Mouse (Mus musculus) stomach, embryonic 14.5 days (tissue): Measurements from ENCODE around the gene Ermp1. TPM values are rescaled to one million over a fixed set of nuclear protein-coding genes. Genes with fewer than 3 reads are reported as not detected.

Experiments
- ATAC-seq: fragments of 200-750 bp; cut with Nextera tagmentation; 2 replicates; pipeline ENCODE4 v1.8.0; 2017; ENCODE audit warnings: low read depth, moderate TSS enrichment; ENCODE audit not compliant: insufficient number of reproducible peaks, insufficient read depth, low FRiP score
- H3K27ac ChIP-seq: fragments of 300-500 bp; sonication (generic); 2 replicates; pipeline ENCODE4 v1.5.1; 2014; ENCODE audit warnings: mild to moderate bottlenecking, low read length, moderate library complexity, mixed read lengths
- H3K27me3 ChIP-seq: fragments of 300-500 bp; sonication (generic); 2 replicates; pipeline ENCODE4 v1.6.1; 2014; ENCODE audit warnings: low read length, control low read depth, mixed read lengths; ENCODE audit not compliant: control insufficient read depth, insufficient read depth
- H3K36me3 ChIP-seq: fragments of 300-500 bp; sonication (generic); 2 replicates; pipeline ENCODE4 v1.6.1; 2014; ENCODE audit warnings: mild to moderate bottlenecking, control low read depth, low read length, moderate library complexity, mixed read lengths; ENCODE audit not compliant: control insufficient read depth, insufficient read depth
- H3K4me1 ChIP-seq: fragments of 300-500 bp; sonication (generic); 2 replicates; pipeline ENCODE4 v1.6.1; 2014; ENCODE audit warnings: low read length, control low read depth, mixed read lengths; ENCODE audit not compliant: control insufficient read depth, insufficient read depth
- H3K4me2 ChIP-seq: fragments of 300-500 bp; sonication (generic); replicated peaks from 2 replicates; pipeline ENCODE4 v1.6.1; 2014; ENCODE audit warnings: low read depth, low read length, control low read depth
- H3K4me3 ChIP-seq: fragments of 300-500 bp; sonication (generic); 2 replicates; pipeline ENCODE4 v1.5.1; 2014; ENCODE audit warnings: low read depth, low read length, control low read depth
- H3K9ac ChIP-seq: fragments of 300-500 bp; sonication (generic); replicated peaks from 2 replicates; pipeline ENCODE4 v1.6.1; 2014; ENCODE audit warnings: low read depth, mild to moderate bottlenecking, control low read depth, low read length, moderate library complexity, mixed read lengths
- H3K9me3 ChIP-seq: fragments of 300-500 bp; sonication (generic); 2 replicates; pipeline ENCODE4 v1.6.1; 2016; ENCODE audit warnings: low read depth, low read length, control low read depth; ENCODE audit not compliant: control insufficient read depth
- WGBS: fragments of 180-500 bp; shearing (Covaris S2); extraction: QIAGEN DNeasy Blood & Tissue Kit; methylation state at CpG from one replicate; pipeline ENCODE4 v1.1.7; 2014; 5-methylcytosine and 5-hydroxymethylcytosine counted together
- polyA plus RNA-seq: library from polyadenylated mRNA; unstranded; fragments of >200 nt; fragmentation: Nextera tagmentation; extraction: Ambion mirVana; gene quantifications from 2 replicates; pipeline ENCODE4 v1.2.1, GENCODE M21; 2014

The Ermp1 gene
- polyA plus RNA-seq, 1 experiment from 2014 or later: 11.6 TPM

GRCm38 (mm10) chr19:29643194-29643922 lies 4.9 kb downstream of the Ermp1 start:
- no peaks in the 10 kb centered on the region for H3K9me3 ChIP-seq
- H3K9ac ChIP-seq: no peak overlapping the region
- WGBS: 84% methylated on average over 11 of the region's 11 CpGs
- H3K36me3 ChIP-seq: no peaks in the 10 kb centered on the region
- H3K4me3 ChIP-seq: no peak overlapping the region
- H3K27me3 ChIP-seq: no peaks in the 10 kb centered on the region
- H3K4me2 ChIP-seq: no peak overlapping the region
- H3K27ac ChIP-seq: no peak overlapping the region
- H3K4me1 ChIP-seq: 0 out of 2 replicates have a peak, but pooled peaks cover 3% of the 10 kb centered on the region
- no peak for ATAC-seq

GRCm38 (mm10) chr19:29642211-29642610 lies 6.0 kb downstream of the Ermp1 start:
- no peak overlapping the region for H3K4me2 ChIP-seq
- H3K4me3 ChIP-seq: no peak overlapping the region
- H3K9me3 ChIP-seq: no peaks in the 10 kb centered on the region
- no peak overlapping the region for H3K27ac ChIP-seq
- no peak for ATAC-seq
- no peaks in the 10 kb centered on the region for H3K27me3 ChIP-seq
- H3K4me1 ChIP-seq: 0 out of 2 replicates have a peak, but pooled peaks cover 3% of the 10 kb centered on the region
- WGBS: 52% methylated on average over 6 of the region's 6 CpGs
- no peaks in the 10 kb centered on the region for H3K36me3 ChIP-seq
- no peak overlapping the region for H3K9ac ChIP-seq

GRCm38 (mm10) chr19:29641510-29641909 lies 6.7 kb downstream of the Ermp1 start:
- H3K27ac ChIP-seq: no peak overlapping the region
- no peak for ATAC-seq
- WGBS: 73% methylated on average over 5 of the region's 5 CpGs

GRCm38 (mm10) chr19:29641055-29641454 lies 7.2 kb downstream of the Ermp1 start:
- 0 out of 2 replicates have a peak, but pooled peaks cover 3% of the 10 kb centered on the region for H3K4me1 ChIP-seq
- no peak overlapping the region for H3K4me3 ChIP-seq
- H3K9ac ChIP-seq: no peak overlapping the region
- no peak overlapping the region for H3K27ac ChIP-seq
- H3K27me3 ChIP-seq: no peaks in the 10 kb centered on the region
- no peaks in the 10 kb centered on the region for H3K9me3 ChIP-seq
- 35% methylated on average over 8 of the region's 9 CpGs for WGBS
- ATAC-seq: 0 out of 2 replicates have a peak, but pooled peaks have one; percentile 63
- H3K4me2 ChIP-seq: no peak overlapping the region; the same call in 1 of the 2 replicates
- no peaks in the 10 kb centered on the region for H3K36me3 ChIP-seq

More at GRCm38 (mm10) chr19:29641510-29641909, 6.7 kb downstream of the Ermp1 start:
- H3K36me3 ChIP-seq: no peaks in the 10 kb centered on the region
- H3K4me3 ChIP-seq: no peak overlapping the region
- H3K9ac ChIP-seq: no peak overlapping the region
- no peaks in the 10 kb centered on the region for H3K27me3 ChIP-seq
- H3K4me2 ChIP-seq: no peak overlapping the region; the same call in 1 of the 2 replicates
- 0 out of 2 replicates have a peak, but pooled peaks cover 3% of the 10 kb centered on the region for H3K4me1 ChIP-seq
- no peaks in the 10 kb centered on the region for H3K9me3 ChIP-seq

- ATAC-seq: no peak
- H3K27me3 ChIP-seq: no peaks in the 10 kb centered on the region
- no peak overlapping the region for H3K9ac ChIP-seq
- no peak overlapping the region for H3K27ac ChIP-seq
- no peaks in the 10 kb centered on the region for H3K9me3 ChIP-seq
- peaks cover 15% of the 10 kb centered on the region; the same call in 1 of the 2 replicates for H3K36me3 ChIP-seq
- no peak overlapping the region for H3K4me3 ChIP-seq
- no peak overlapping the region for H3K4me2 ChIP-seq
- no peaks in the 10 kb centered on the region for H3K4me1 ChIP-seq
- 90% methylated on average over 2 of the region's 2 CpGs for WGBS
These were observed 36.1 kb downstream of the Ermp1 start for GRCm38 (mm10) chr19:29612102-29612501.

- no peak for ATAC-seq
- H3K4me2 ChIP-seq: no peak overlapping the region
- H3K9ac ChIP-seq: no peak overlapping the region
These were observed 37.3 kb downstream of the Ermp1 start for GRCm38 (mm10) chr19:29610907-29611306.

GRCm38 (mm10) chr19:29608212-29608611 lies 40.0 kb downstream of the Ermp1 start:
- no peaks in the 10 kb centered on the region for H3K9me3 ChIP-seq
- no peaks in the 10 kb centered on the region for H3K27me3 ChIP-seq
- H3K4me1 ChIP-seq: no peaks in the 10 kb centered on the region
- WGBS: 81% methylated on average over 4 of the region's 4 CpGs
- H3K36me3 ChIP-seq: peaks cover 19% of the 10 kb centered on the region
- H3K9ac ChIP-seq: no peak overlapping the region
- no peak overlapping the region for H3K27ac ChIP-seq
- ATAC-seq: no peak
- H3K4me3 ChIP-seq: no peak overlapping the region
- no peak overlapping the region for H3K4me2 ChIP-seq

More at GRCm38 (mm10) chr19:29610907-29611306, 37.3 kb downstream of the Ermp1 start:
- Histone ChIP-seq H3K36me3 (peaks cover 15% of the 10 kb centered on the region; the same call in 1 of the 2 replicates), H3K4me3 (no peak overlapping the region), H3K27ac (no peak overlapping the region), H3K9me3 (no peaks in the 10 kb centered on the region), H3K4me1 (no peaks in the 10 kb centered on the region), H3K27me3 (no peaks in the 10 kb centered on the region)
- WGBS: 79% methylated on average over 10 of the region's 10 CpGs

- 90% methylated on average over 4 of the region's 4 CpGs for WGBS
- Histone ChIP-seq H3K4me1 (no peaks in the 10 kb centered on the region), H3K27ac (no peak overlapping the region), H3K9me3 (no peaks in the 10 kb centered on the region), H3K27me3 (no peaks in the 10 kb centered on the region), H3K4me2 (no peak overlapping the region), H3K9ac (no peak overlapping the region), H3K4me3 (no peak overlapping the region), H3K36me3 (peaks cover 19% of the 10 kb centered on the region)
- no peak for ATAC-seq
These were observed 40.7 kb downstream of the Ermp1 start for GRCm38 (mm10) chr19:29607521-29607920.
